Mouse (Mus musculus) myocyte (in vitro differentiated cells): ENCODE measurements at regions not wholly inside any gene's neighbourhood (a gene's known extent, or its start where the extent isn't known, plus 50 kb on each side); places are given as distances from the start of the nearest gene placed in this dataset.

Experiments used
- H3K27me3 ChIP-seq: one replicate; pipeline ENCODE4 v1.6.1; 2011; ENCODE audit not compliant: control insufficient read depth, insufficient read depth, insufficient read length
- H3K36me3 ChIP-seq: one replicate; pipeline ENCODE4 v1.6.1; 2011; ENCODE audit not compliant: control insufficient read depth, insufficient read depth
- H3K4me2 ChIP-seq: one replicate; pipeline ENCODE4 v1.6.1; 2011; ENCODE audit warnings: low read depth, control low read depth
- H3K4me3 ChIP-seq: one replicate; pipeline ENCODE4 v1.5.1; 2011; ENCODE audit warnings: mild to moderate bottlenecking, control low read depth, moderate library complexity
- H3K79me2 ChIP-seq: one replicate; pipeline ENCODE4 v1.6.1; 2011; ENCODE audit not compliant: control insufficient read depth, insufficient read depth
- H3ac ChIP-seq: one replicate; pipeline ENCODE4 v1.6.1; 2011; ENCODE audit not compliant: control insufficient read depth, insufficient read length
- CEBPB ChIP-seq: IDR thresholded peaks from 2 replicates; pipeline ENCODE4 v1.6.1; 2011; ENCODE audit warnings: mild to moderate bottlenecking, moderate library complexity; ENCODE audit not compliant: poor library complexity, insufficient read depth, severe bottlenecking
- E2F4 ChIP-seq: IDR thresholded peaks from one replicate; pipeline ENCODE4 v1.6.1; 2011; ENCODE audit warnings: mild to moderate bottlenecking, control low read depth, moderate library complexity; ENCODE audit not compliant: insufficient read depth
- MAX ChIP-seq: IDR thresholded peaks from one replicate; pipeline ENCODE4 v1.6.1; 2011; ENCODE audit warnings: low read depth, mild to moderate bottlenecking, control low read depth
- MYOD1 ChIP-seq, 3 experiments: IDR thresholded peaks; one replicate each; pipeline ENCODE4 v1.6.1; 2011; ENCODE audit warnings: control low read depth in 2 of 3, low read depth in 2 of 3, mild to moderate bottlenecking in 2 of 3, moderate library complexity in 1 of 3; ENCODE audit not compliant: insufficient read length in 2 of 3, control insufficient read depth in 1 of 3
- MYOG ChIP-seq, 3 experiments: IDR thresholded peaks; one replicate each; pipeline ENCODE4 v1.6.1; 2011; ENCODE audit warnings: control low read depth in 2 of 3, low read depth in 2 of 3, mild to moderate bottlenecking in 2 of 3; ENCODE audit not compliant: insufficient read length in 2 of 3, control insufficient read depth in 1 of 3, insufficient read depth in 1 of 3
- POLR2A ChIP-seq: IDR thresholded peaks from one replicate; pipeline ENCODE4 v1.6.1; 2011; ENCODE audit warnings: low read depth, mild to moderate bottlenecking, control low read depth, moderate library complexity; ENCODE audit not compliant: insufficient read length
- POLR2AphosphoS2 ChIP-seq: IDR thresholded peaks from one replicate; pipeline ENCODE4 v1.6.1; 2011; ENCODE audit warnings: low read depth, control low read depth; ENCODE audit not compliant: insufficient read length
- REST ChIP-seq: IDR thresholded peaks from one replicate; pipeline ENCODE4 v1.6.1; 2011; ENCODE audit warnings: mild to moderate bottlenecking, control low read depth, moderate library complexity; ENCODE audit not compliant: insufficient read depth, insufficient read length
- SRF ChIP-seq: IDR thresholded peaks from one replicate; pipeline ENCODE4 v1.6.1; 2011; ENCODE audit warnings: low read depth; ENCODE audit not compliant: control insufficient read depth, insufficient read length
- TCF12 ChIP-seq: IDR thresholded peaks from one replicate; pipeline ENCODE4 v1.6.1; 2011; ENCODE audit warnings: mild to moderate bottlenecking, control low read depth; ENCODE audit not compliant: poor library complexity, insufficient read depth, severe bottlenecking
- TCF3 ChIP-seq: IDR thresholded peaks from one replicate; pipeline ENCODE4 v1.6.1; 2011; ENCODE audit warnings: low read depth, control low read depth; ENCODE audit not compliant: insufficient read length
- USF1 ChIP-seq: IDR thresholded peaks from one replicate; pipeline ENCODE4 v1.6.1; 2011; ENCODE audit warnings: low read depth, mild to moderate bottlenecking, control low read depth, moderate library complexity

DNA sequence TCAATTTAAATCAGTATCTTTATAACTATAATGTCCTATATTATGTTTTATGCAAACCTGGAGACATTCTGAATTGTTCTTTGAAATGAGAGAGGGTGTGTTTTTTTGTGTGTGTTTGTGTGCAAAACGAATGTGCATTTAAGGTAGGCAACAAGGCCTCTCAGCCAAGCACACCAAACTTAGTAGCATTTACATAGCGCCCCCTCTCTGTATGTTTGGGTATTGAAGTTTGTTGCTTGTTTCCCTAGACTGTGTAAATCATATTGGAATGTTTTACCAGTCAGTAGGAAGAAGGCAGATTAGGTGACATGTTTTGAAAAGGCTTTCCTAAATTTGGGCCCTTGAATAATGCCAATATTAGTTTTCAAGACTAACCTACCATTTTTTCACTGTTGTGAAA is 84.1 kb upstream of the Cabcoco1 start:
- Histone ChIP-seq H3K27me3 (no peaks in the 10 kb centered on the region), H3K4me2 (no peak overlapping the region), H3K4me3 (no peak overlapping the region), H3K79me2 (no peaks in the 10 kb centered on the region), H3ac (no peak overlapping the region), H3K36me3 (no peaks in the 10 kb centered on the region)
- TF ChIP-seq USF1: no peak
- TF ChIP-seq MAX: no peak
- TF ChIP-seq TCF3: no peak
- TF ChIP-seq POLR2A: no peak
- no peak for TF ChIP-seq MYOG (IDR thresholded peaks at IDR 0.05; ENCODE audit: control insufficient read depth in 1 of 3, insufficient read depth in 1 of 3, insufficient read length in 2 of 3, low read depth in 2 of 3)
- TF ChIP-seq TCF12: no peak

DNA sequence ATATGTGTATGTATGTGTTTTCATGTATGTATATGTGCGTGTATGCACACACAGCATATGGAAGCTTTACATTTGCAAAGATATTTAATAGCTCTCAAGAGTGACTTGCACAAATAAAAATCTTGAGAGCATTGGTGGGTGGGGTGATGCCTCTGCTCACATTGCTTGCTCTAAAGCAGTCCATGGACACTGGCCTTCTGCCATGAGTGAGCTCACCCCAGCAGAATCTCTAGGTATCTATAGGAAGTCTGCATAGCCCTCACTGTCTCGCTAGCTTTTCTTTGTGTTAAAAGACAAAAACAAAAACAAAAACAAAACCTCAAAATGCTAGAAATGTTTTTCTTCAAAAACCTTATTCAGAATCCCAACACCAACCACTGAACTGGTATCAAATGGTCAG is 87.8 kb upstream of the Cabcoco1 start:
- Histone ChIP-seq H3K4me3 (no peak overlapping the region), H3ac (no peak overlapping the region), H3K27me3 (no peaks in the 10 kb centered on the region), H3K4me2 (no peak overlapping the region), H3K79me2 (no peaks in the 10 kb centered on the region), H3K36me3 (no peaks in the 10 kb centered on the region)
- no peak for TF ChIP-seq SRF
- no peak for TF ChIP-seq CEBPB
- no peak for TF ChIP-seq MYOD1 (IDR thresholded peaks at IDR 0.05; ENCODE audit: control insufficient read depth in 1 of 3, insufficient read length in 2 of 3, low read depth in 2 of 3)
- TF ChIP-seq REST: no peak
- no peak for TF ChIP-seq MAX
- no peak for TF ChIP-seq POLR2AphosphoS2
- no peak for TF ChIP-seq TCF3
- TF ChIP-seq POLR2A: no peak
- no peak for TF ChIP-seq E2F4
- no peak for TF ChIP-seq USF1

DNA sequence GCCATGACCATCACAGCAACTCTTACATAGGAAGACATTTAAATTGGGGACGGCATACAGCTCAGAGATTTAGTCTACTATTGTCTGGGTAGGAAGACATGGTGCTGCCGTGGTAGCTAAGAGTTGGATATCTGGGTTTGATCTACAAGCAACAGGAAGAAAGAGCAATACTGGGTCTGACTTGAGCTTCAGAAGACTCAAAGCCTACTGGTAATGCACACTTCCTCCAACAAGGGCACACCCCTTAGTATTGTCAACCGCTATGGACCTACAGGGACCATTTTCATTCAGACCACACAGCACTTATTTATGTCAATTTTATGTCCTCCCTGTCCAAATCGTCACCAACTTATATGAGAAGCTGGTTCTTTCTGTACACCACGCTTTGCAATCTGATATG is 90.3 kb upstream of the Tmem26 start:
- TF ChIP-seq TCF3 (no peak), MAX (no peak), MYOG (IDR thresholded peaks at IDR 0.05; ENCODE audit: control insufficient read depth in 1 of 3, insufficient read depth in 1 of 3, insufficient read length in 2 of 3, low read depth in 2 of 3) (no peak)
- H3K36me3 ChIP-seq: no peaks in the 10 kb centered on the region
- H3K27me3 ChIP-seq: no peaks in the 10 kb centered on the region

DNA sequence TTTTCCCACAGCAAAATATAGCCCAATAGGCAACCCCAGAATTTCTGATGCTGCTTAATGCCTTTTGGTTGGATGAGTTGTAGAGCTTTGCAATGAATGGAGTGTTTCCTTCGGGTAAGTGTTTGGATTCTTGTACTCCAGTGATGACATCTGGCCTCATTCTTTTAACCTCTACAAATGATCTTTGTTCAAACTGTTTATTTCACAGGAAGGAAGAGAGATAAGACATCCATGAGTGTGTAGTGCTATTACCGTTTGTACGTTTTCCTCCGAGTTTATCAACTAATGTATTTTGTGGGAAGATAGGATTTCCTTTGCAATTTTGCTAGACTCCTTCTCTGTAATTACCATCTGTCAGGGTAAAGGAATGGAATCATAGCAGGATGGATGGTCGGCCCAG is 70.7 kb upstream of the Tmem26 start:
- Histone ChIP-seq H3K36me3 (no peaks in the 10 kb centered on the region), H3K4me2 (no peak overlapping the region), H3ac (no peak overlapping the region), H3K4me3 (no peak overlapping the region), H3K79me2 (no peaks in the 10 kb centered on the region), H3K27me3 (no peaks in the 10 kb centered on the region)
- TF ChIP-seq MYOG (IDR thresholded peaks at IDR 0.05; ENCODE audit: control insufficient read depth in 1 of 3, insufficient read depth in 1 of 3, insufficient read length in 2 of 3, low read depth in 2 of 3) (no peak), TCF3 (no peak), MYOD1 (IDR thresholded peaks at IDR 0.05; ENCODE audit: control insufficient read depth in 1 of 3, insufficient read length in 2 of 3, low read depth in 2 of 3) (no peak), POLR2A (no peak), SRF (no peak), USF1 (no peak), E2F4 (no peak), CEBPB (no peak), TCF12 (no peak), REST (no peak), MAX (no peak), POLR2AphosphoS2 (no peak)

More for the DNA sequence above, 90.3 kb upstream of the Tmem26 start:
- Histone ChIP-seq H3K4me2 (no peak overlapping the region), H3ac (no peak overlapping the region), H3K4me3 (no peak overlapping the region), H3K79me2 (no peaks in the 10 kb centered on the region)

DNA sequence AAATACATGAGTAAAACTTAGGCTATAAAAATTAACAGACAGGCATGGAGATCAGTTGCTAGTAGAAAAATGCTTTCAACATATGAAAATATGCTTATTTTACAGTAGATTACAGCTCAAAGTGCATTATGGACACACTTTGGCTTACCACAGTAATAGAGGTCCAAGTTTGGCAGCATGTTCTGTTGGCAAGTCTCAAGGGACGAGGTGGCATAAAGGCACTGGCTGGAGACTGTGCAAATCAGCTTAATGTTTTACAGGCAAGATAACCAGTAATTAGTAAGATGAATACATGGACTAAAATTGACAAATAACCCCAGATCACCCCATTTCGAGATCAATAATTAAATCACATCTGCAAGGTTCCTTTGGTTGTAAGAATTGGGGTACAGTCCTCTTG is 68.0 kb upstream of the Tmem26 start:
- no peak overlapping the region for H3K4me3 ChIP-seq
- TF ChIP-seq POLR2A (no peak), MAX (no peak), TCF3 (no peak), TCF12 (no peak), E2F4 (no peak), SRF (no peak), CEBPB (no peak), USF1 (no peak), POLR2AphosphoS2 (no peak), REST (no peak), MYOD1 (IDR thresholded peaks at IDR 0.05; ENCODE audit: control insufficient read depth in 1 of 3, insufficient read length in 2 of 3, low read depth in 2 of 3) (no peak), MYOG (IDR thresholded peaks at IDR 0.05; ENCODE audit: control insufficient read depth in 1 of 3, insufficient read depth in 1 of 3, insufficient read length in 2 of 3, low read depth in 2 of 3) (no peak)
- H3K27me3 ChIP-seq: no peaks in the 10 kb centered on the region
- no peaks in the 10 kb centered on the region for H3K36me3 ChIP-seq
- H3K4me2 ChIP-seq: no peak overlapping the region
- no peaks in the 10 kb centered on the region for H3K79me2 ChIP-seq
- H3ac ChIP-seq: no peak overlapping the region
